Mouse (Mus musculus): ENCODE data around the gene Lztfl1. TPM values are rescaled to one million over a fixed set of nuclear protein-coding genes. Genes with fewer than 3 reads are reported as not detected.

Gene Lztfl1
- polyA plus RNA-seq, 1 experiment, result 4.5 TPM

DNA sequence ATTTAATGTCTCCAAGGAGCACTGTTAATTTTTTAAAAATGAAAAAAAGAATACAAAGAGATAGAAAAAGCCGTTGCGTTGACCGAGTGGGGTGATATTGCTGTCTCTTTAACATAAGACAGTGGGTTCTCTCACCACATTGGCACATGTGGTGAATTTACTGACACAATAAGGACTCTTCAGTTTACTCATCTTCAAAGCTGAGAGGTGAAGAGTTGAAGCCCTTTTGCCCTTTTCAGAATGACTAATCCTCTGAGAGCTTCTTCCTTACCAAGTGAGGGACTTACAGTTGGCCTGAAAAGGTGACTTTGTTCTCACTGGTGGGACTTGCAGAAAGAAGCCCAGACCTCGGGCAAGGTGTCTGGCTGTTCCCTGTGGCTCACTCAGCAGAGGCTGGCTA lies 23.3 kb upstream of the Lztfl1 start:
- DNase-seq, result no peak
- H3K4me3 ChIP-seq (replicated peaks; ENCODE audit: extremely low read depth, low read depth, low read length), result no peak overlapping the region
- H3K4me1 ChIP-seq (ENCODE audit: control insufficient read depth, insufficient read depth, low read length), result no peaks in the 10 kb centered on the region
- no peak for TF ChIP-seq CTCF (IDR thresholded peaks at IDR 0.05; ENCODE audit: insufficient read depth, low read length)
- no peak for TF ChIP-seq POLR2A (IDR thresholded peaks at IDR 0.05; ENCODE audit: borderline replicate concordance, extremely low read depth, low read depth, low read length)
- WGBS, result 73% methylated on average over 4 of the region's 4 CpGs

- Histone ChIP-seq H3K4me1 (ENCODE audit: control insufficient read depth, insufficient read depth, low read length) (no peaks in the 10 kb centered on the region), H3K4me3 (replicated peaks; ENCODE audit: extremely low read depth, low read depth, low read length) (no peak overlapping the region)
- WGBS, result 53% methylated on average over 3 of the region's 3 CpGs
- TF ChIP-seq POLR2A (IDR thresholded peaks at IDR 0.05; ENCODE audit: borderline replicate concordance, extremely low read depth, low read depth, low read length) (no peak), CTCF (IDR thresholded peaks at IDR 0.05; ENCODE audit: insufficient read depth, low read length) (no peak)
- no peak for DNase-seq
Measured at GRCm38 (mm10) chr9:123734133-123734532, 16.6 kb upstream of the Lztfl1 start.

DNA sequence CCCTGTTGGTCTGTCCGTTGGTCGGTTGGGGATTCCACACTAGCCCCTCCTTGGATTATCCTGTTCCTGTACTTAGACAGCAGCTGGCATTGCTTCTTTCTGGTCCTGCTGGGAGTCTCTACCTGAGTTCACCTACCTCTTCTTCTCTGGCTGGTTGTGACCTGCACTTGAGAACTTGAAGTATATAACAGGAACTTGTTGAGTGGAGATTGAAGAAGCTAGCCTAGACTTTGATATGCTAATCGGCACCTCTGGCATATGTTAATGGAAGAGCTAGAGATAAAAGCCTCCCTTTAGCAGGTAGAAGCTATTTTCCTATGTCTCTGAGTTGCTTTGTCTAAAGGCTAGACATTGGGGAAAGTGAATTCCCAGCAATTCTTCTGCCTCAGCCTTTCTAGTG lies 13.8 kb upstream of the Lztfl1 start:
- 61% methylated on average over 3 of the region's 3 CpGs for WGBS
- TF ChIP-seq POLR2A (IDR thresholded peaks at IDR 0.05; ENCODE audit: borderline replicate concordance, extremely low read depth, low read depth, low read length) (no peak), CTCF (IDR thresholded peaks at IDR 0.05; ENCODE audit: insufficient read depth, low read length) (no peak)
- Histone ChIP-seq H3K4me3 (replicated peaks; ENCODE audit: extremely low read depth, low read depth, low read length) (no peak overlapping the region), H3K4me1 (ENCODE audit: control insufficient read depth, insufficient read depth, low read length) (no peaks in the 10 kb centered on the region)
- no peak for DNase-seq

GRCm38 (mm10) chr9:123722737-123723493 lies 5.4 kb upstream of the Lztfl1 start:
- WGBS, result 61% methylated on average over 2 of the region's 2 CpGs
- Histone ChIP-seq H3K4me3 (replicated peaks; ENCODE audit: extremely low read depth, low read depth, low read length) (no peak overlapping the region), H3K4me1 (ENCODE audit: control insufficient read depth, insufficient read depth, low read length) (no peaks in the 10 kb centered on the region)
- TF ChIP-seq POLR2A (IDR thresholded peaks at IDR 0.05; ENCODE audit: borderline replicate concordance, extremely low read depth, low read depth, low read length), result no peak
- no peak for TF ChIP-seq CTCF (IDR thresholded peaks at IDR 0.05; ENCODE audit: insufficient read depth, low read length)
- no peak for DNase-seq

DNA sequence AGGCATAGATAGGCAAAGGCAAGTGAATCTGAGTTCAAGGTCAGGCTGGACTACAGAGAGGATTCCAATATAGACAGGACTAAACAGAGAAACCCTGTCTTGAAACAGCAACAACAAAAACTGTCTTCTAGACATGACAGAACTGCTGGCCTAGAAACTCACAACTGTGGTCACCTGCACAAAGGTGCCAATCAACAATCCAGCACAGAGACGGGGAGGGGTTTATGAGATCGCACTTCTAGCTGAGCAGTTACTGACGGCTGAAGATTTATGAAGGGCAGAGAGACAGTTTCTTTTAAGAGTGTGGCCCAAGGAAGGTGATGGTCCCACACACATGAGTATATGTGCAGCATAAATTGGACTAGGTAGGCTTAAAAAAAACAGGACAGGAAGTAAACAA lies 1.2 kb downstream of the Lztfl1 start:
- Histone ChIP-seq H3K4me1 (ENCODE audit: control insufficient read depth, insufficient read depth, low read length) (peaks cover 4% of the 10 kb centered on the region), H3K4me3 (replicated peaks; ENCODE audit: extremely low read depth, low read depth, low read length) (no peak overlapping the region)
- no peak for DNase-seq
- TF ChIP-seq CTCF (IDR thresholded peaks at IDR 0.05; ENCODE audit: insufficient read depth, low read length) (no peak), POLR2A (IDR thresholded peaks at IDR 0.05; ENCODE audit: borderline replicate concordance, extremely low read depth, low read depth, low read length) (no peak)
- WGBS, result 39% methylated on average over 3 of the region's 3 CpGs

- 83% methylated on average over 2 of the region's 2 CpGs for WGBS
- TF ChIP-seq CTCF (IDR thresholded peaks at IDR 0.05; ENCODE audit: insufficient read depth, low read length) (no peak), POLR2A (IDR thresholded peaks at IDR 0.05; ENCODE audit: borderline replicate concordance, extremely low read depth, low read depth, low read length) (no peak)
- DNase-seq, result no peak
Measured at GRCm38 (mm10) chr9:123713111-123713510, 4.4 kb downstream of the Lztfl1 start.

GRCm38 (mm10) chr9:123709226-123709625 lies 8.3 kb downstream of the Lztfl1 start:
- Histone ChIP-seq H3K4me1 (ENCODE audit: control insufficient read depth, insufficient read depth, low read length) (no peaks in the 10 kb centered on the region), H3K4me3 (replicated peaks; ENCODE audit: extremely low read depth, low read depth, low read length) (no peak overlapping the region)
- no peak for DNase-seq
- no peak for TF ChIP-seq CTCF (IDR thresholded peaks at IDR 0.05; ENCODE audit: insufficient read depth, low read length)
- TF ChIP-seq POLR2A (IDR thresholded peaks at IDR 0.05; ENCODE audit: borderline replicate concordance, extremely low read depth, low read depth, low read length), result no peak
- WGBS, result 44% methylated on average over 2 of the region's 2 CpGs

More at GRCm38 (mm10) chr9:123713111-123713510, 4.4 kb downstream of the Lztfl1 start:
- peaks cover 4% of the 10 kb centered on the region for H3K4me1 ChIP-seq (ENCODE audit: control insufficient read depth, insufficient read depth, low read length)
- H3K4me3 ChIP-seq (replicated peaks; ENCODE audit: extremely low read depth, low read depth, low read length), result no peak overlapping the region

- Histone ChIP-seq H3K4me3 (replicated peaks; ENCODE audit: extremely low read depth, low read depth, low read length) (no peak overlapping the region), H3K4me1 (ENCODE audit: control insufficient read depth, insufficient read depth, low read length) (no peaks in the 10 kb centered on the region)
- WGBS, result 83% methylated on average over 5 of the region's 5 CpGs
- DNase-seq, result no peak
- TF ChIP-seq CTCF (IDR thresholded peaks at IDR 0.05; ENCODE audit: insufficient read depth, low read length) (no peak), POLR2A (IDR thresholded peaks at IDR 0.05; ENCODE audit: borderline replicate concordance, extremely low read depth, low read depth, low read length) (no peak)
Measured at GRCm38 (mm10) chr9:123701822-123702221, 15.7 kb downstream of the Lztfl1 start.

- no peak for DNase-seq
- H3K4me3 ChIP-seq (replicated peaks; ENCODE audit: extremely low read depth, low read depth, low read length), result no peak overlapping the region
- 75% methylated on average over 3 of the region's 3 CpGs for WGBS
- no peak for TF ChIP-seq POLR2A (IDR thresholded peaks at IDR 0.05; ENCODE audit: borderline replicate concordance, extremely low read depth, low read depth, low read length)
- no peak for TF ChIP-seq CTCF (IDR thresholded peaks at IDR 0.05; ENCODE audit: insufficient read depth, low read length)
- H3K4me1 ChIP-seq (ENCODE audit: control insufficient read depth, insufficient read depth, low read length), result no peaks in the 10 kb centered on the region
Measured at GRCm38 (mm10) chr9:123695634-123696302, 21.7 kb downstream of the Lztfl1 start.

- no peak for DNase-seq
- H3K4me3 ChIP-seq (replicated peaks; ENCODE audit: extremely low read depth, low read depth, low read length), result no peak overlapping the region
- WGBS, result 71% methylated on average over 1 of the region's 1 CpGs
- no peaks in the 10 kb centered on the region for H3K4me1 ChIP-seq (ENCODE audit: control insufficient read depth, insufficient read depth, low read length)
- TF ChIP-seq POLR2A (IDR thresholded peaks at IDR 0.05; ENCODE audit: borderline replicate concordance, extremely low read depth, low read depth, low read length) (no peak), CTCF (IDR thresholded peaks at IDR 0.05; ENCODE audit: insufficient read depth, low read length) (no peak)
Measured at GRCm38 (mm10) chr9:123688227-123688626, 29.3 kb downstream of the Lztfl1 start.

All from lung, adult 2 months (tissue).